Mouse (Mus musculus) liver, embryonic 12.5 days (tissue): ENCODE measurements around the gene Ankrd28. TPM values are rescaled to one million over a fixed set of nuclear protein-coding genes. Genes with fewer than 3 reads are reported as not detected.

Experiments used
- ATAC-seq: fragments of 200-750 bp; cut with Nextera tagmentation; 2 replicates; pipeline ENCODE4 v1.8.0; 2017; ENCODE audit warnings: moderate number of reproducible peaks, mild to moderate bottlenecking, moderate library complexity
- H3K27ac ChIP-seq: fragments of 300-500 bp; sonication (generic); 2 replicates; pipeline ENCODE4 v1.5.1; 2016; ENCODE audit warnings: mild to moderate bottlenecking
- H3K27me3 ChIP-seq: fragments of 300-500 bp; sonication (generic); replicated peaks from 2 replicates; pipeline ENCODE4 v1.6.1; 2016; ENCODE audit warnings: mild to moderate bottlenecking, moderate library complexity
- H3K36me3 ChIP-seq: fragments of 300-500 bp; sonication (generic); 2 replicates; pipeline ENCODE4 v1.6.1; 2016; ENCODE audit warnings: mild to moderate bottlenecking, moderate library complexity
- H3K4me1 ChIP-seq: fragments of 300-500 bp; sonication (generic); 2 replicates; pipeline ENCODE4 v1.6.1; 2016
- H3K4me2 ChIP-seq: fragments of 300-500 bp; sonication (generic); 2 replicates; pipeline ENCODE4 v1.6.1; 2016; ENCODE audit warnings: mild to moderate bottlenecking, moderate library complexity
- H3K4me3 ChIP-seq: fragments of 300-500 bp; sonication (generic); 2 replicates; pipeline ENCODE4 v1.5.1; 2016; ENCODE audit warnings: mild to moderate bottlenecking, moderate library complexity
- H3K9ac ChIP-seq: fragments of 300-500 bp; sonication (generic); 2 replicates; pipeline ENCODE4 v1.6.1; 2016; ENCODE audit warnings: mild to moderate bottlenecking, moderate library complexity
- H3K9me3 ChIP-seq: fragments of 300-500 bp; sonication (generic); replicated peaks from 2 replicates; pipeline ENCODE4 v1.6.1; 2016; ENCODE audit warnings: mild to moderate bottlenecking, moderate library complexity
- WGBS: fragments of 180-500 bp; shearing (Covaris S2); methylation state at CpG from one replicate; pipeline ENCODE4 v1.1.7; 2016; ENCODE audit not compliant: insufficient replicate concordance; 5-methylcytosine and 5-hydroxymethylcytosine counted together
- polyA plus RNA-seq: library from polyadenylated mRNA; unstranded; fragments of >200 nt; fragmentation: Nextera tagmentation; extraction: Ambion mirVana; gene quantifications from 2 replicates; pipeline ENCODE4 v1.2.1, GENCODE M21; 2016

Ankrd28 gene
- polyA plus RNA-seq, 1 experiment from 2014 or later = 6.2 TPM

DNA sequence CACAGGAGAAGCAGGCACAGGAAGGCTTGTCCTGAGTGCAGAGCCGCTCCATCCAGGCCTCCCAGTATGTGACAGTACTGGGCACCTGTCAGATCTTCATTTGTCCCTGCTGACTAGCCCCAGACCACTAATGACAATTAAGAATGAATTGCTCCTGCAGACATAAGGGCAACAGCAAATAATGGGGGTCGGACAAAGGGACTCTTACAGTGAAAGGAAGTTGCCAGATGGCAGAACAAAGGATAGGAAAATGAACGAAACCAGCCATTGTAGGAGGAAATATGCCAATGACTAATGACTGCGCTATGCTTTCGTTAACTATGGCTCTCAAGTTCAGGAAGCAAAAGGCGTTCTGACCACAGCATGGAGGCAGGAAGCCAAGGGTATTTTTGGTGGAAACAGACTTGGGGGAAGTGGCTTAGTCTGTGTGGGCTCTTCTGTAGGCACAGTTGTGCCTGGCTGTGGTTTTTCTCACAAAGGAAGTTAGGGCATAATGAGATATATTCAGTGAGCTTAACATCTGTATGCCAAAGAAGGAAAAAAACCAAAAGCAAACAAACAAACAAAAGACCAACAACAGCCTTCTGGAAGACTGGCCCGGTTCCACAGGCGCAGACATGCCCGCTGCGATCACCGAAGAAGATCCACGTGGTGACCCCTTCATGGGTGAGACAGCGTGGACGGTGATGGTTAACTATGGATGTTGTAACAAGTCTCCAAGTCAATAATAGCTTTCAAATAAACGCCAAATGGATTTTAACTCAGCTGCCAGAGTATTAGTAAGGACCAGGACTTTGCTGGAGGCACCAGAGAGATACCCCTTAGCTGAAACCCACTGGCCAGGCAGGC, 160.6 kb downstream of the Ankrd28 start:
- peaks cover 13% of the 10 kb centered on the region for H3K36me3 ChIP-seq
- ATAC-seq = no peak
- no peak overlapping the region for H3K4me3 ChIP-seq
- H3K9ac ChIP-seq = no peak overlapping the region
- peak overlapping the region; percentile 3; the same call in 1 of the 2 replicates for H3K4me2 ChIP-seq
- 40% methylated on average over 15 of the region's 15 CpGs for WGBS
- peaks cover 21% of the 10 kb centered on the region for H3K4me1 ChIP-seq
- H3K27me3 ChIP-seq = no peaks in the 10 kb centered on the region
- H3K27ac ChIP-seq = peak overlapping the region; percentile 59
- no peaks in the 10 kb centered on the region for H3K9me3 ChIP-seq

DNA sequence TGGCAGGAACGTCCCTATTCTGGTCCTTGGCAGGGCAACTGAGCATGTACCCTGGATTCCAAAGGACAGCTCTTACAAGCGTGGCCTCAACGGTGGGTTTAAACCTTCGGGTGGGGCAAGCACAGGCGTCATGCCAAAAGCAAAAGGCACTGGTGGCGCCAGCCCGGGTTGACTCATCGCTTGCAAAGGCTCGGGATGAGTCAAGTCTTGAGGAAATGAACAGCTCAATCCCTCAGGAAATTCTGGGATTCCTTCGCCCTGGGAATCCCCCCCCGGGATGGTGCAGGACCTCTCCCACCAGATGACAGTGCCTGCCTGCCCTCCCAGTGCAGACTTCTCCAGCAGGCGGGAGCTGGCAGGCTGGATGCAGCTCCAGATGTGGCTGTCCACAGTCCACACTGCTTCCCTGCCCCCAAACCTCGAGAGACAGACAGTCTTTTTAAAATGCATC, 161.3 kb downstream of the Ankrd28 start:
- Histone ChIP-seq H3K36me3 (peaks cover 13% of the 10 kb centered on the region), H3K4me1 (peaks cover 28% of the 10 kb centered on the region), H3K4me2 (peak overlapping the region; percentile 3; the same call in 1 of the 2 replicates), H3K4me3 (no peak overlapping the region), H3K27ac (peak overlapping the region; percentile 59), H3K9me3 (no peaks in the 10 kb centered on the region), H3K27me3 (no peaks in the 10 kb centered on the region), H3K9ac (no peak overlapping the region)
- 33% methylated on average over 13 of the region's 13 CpGs for WGBS
- no peak for ATAC-seq

DNA sequence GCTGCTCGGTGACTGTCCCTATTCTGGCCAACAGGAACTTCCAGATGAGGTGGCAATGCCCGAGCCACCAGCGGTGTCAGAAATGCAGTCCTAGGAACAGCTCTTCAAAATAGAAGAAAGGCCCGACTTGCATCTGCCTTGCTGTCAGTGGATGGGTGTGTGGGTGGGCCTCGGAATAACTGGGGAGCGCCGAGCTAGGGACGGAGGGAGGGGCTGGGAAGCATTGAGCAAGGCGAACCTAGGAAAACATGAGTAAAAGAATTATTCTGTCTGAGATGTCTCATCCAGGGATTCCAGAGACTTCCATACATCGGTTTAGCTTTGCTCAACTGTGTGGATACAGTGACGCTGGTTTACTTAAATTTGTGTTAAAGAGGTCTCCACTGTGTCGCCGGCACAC, 162.1 kb downstream of the Ankrd28 start:
- Histone ChIP-seq H3K27ac (no peak overlapping the region), H3K4me1 (peaks cover 36% of the 10 kb centered on the region), H3K9me3 (no peaks in the 10 kb centered on the region), H3K9ac (no peak overlapping the region), H3K36me3 (peaks cover 13% of the 10 kb centered on the region), H3K27me3 (no peaks in the 10 kb centered on the region), H3K4me3 (no peak overlapping the region), H3K4me2 (no peak overlapping the region)
- no peak for ATAC-seq
- 69% methylated on average over 13 of the region's 13 CpGs for WGBS

DNA sequence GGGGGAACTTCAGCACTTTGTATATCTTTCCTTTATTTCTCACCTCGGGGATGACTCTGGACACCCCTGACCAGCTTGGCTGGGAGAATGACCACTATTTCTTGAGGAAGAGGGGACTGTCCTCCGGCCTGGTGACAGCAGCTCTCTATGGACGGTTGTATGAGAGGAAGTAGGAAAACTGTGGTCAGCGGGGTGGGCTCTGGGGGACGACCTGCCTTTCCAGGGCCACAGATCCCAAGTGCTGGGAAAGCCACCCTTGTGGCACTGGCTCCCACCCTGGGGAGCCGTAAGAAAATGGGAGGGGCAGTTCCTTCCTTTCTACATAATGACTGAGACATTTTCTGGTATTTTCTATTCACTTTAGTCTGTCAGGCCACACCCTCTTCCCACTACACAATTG, 162.7 kb downstream of the Ankrd28 start:
- no peak overlapping the region for H3K9ac ChIP-seq
- no peak overlapping the region for H3K27ac ChIP-seq
- H3K9me3 ChIP-seq = no peaks in the 10 kb centered on the region
- ATAC-seq = no peak
- no peaks in the 10 kb centered on the region for H3K27me3 ChIP-seq
- 55% methylated on average over 6 of the region's 6 CpGs for WGBS
- H3K36me3 ChIP-seq = peaks cover 13% of the 10 kb centered on the region
- H3K4me3 ChIP-seq = no peak overlapping the region
- H3K4me1 ChIP-seq = peaks cover 41% of the 10 kb centered on the region
- no peak overlapping the region for H3K4me2 ChIP-seq

DNA sequence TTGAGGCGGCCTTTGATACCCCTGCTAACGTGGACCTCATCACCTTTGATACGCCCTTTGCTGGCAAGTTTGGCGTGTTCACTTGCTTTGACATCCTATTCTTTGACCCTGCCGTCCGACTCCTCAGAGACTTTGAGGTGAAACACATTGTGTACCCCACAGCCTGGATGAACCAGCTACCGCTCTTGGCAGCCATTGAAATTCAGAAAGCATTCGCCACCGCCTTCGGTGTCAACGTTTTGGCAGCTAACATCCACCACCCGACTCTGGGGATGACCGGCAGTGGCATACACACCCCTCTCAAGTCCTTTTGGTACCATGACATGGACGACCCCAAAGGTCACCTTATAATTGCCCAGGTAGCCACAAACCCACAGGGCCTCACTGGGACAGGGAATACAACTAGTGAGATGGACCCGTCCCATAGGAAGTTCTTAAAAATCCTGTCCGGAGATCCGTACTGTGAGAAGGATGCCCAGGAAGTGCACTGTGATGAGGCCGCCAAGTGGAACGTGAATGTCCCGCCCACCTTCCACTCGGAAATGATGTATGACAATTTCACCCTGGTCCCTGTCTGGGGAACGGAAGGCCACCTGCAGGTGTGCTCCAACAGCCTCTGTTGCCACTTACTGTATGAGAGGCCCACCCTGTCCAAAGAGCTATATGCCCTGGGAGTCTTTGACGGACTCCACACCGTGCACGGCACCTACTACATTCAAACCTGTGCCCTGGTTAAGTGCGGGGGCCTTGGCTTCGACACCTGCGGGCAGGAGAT, 163.3 kb downstream of the Ankrd28 start:
- ATAC-seq = no peak
- Histone ChIP-seq H3K4me3 (no peak overlapping the region), H3K27ac (no peak overlapping the region), H3K9ac (no peak overlapping the region), H3K36me3 (peaks cover 13% of the 10 kb centered on the region), H3K4me2 (no peak overlapping the region), H3K9me3 (no peaks in the 10 kb centered on the region), H3K4me1 (peaks cover 47% of the 10 kb centered on the region), H3K27me3 (0 out of 2 replicates have a peak, but pooled peaks cover under 1% of the 10 kb centered on the region)
- 91% methylated on average over 28 of the region's 28 CpGs for WGBS

DNA sequence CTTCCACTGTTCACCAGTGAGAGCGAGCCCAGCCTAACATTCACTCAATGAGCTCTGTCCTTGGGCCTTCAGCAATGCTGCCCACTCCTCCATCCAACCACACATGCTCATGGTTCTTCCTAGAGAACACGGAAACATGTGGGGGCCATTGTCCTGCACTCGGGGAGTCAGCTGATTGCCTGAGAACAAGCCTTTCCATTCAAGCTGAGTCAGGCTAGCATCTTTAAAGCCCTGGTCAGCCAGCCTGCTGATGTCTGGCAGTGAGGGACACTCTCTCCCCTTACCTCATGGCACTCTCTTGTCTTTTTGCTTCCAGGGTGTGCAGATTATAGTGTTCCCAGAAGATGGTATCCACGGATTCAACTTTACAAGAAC, 164.9 kb downstream of the Ankrd28 start:
- Histone ChIP-seq H3K4me1 (peaks cover 57% of the 10 kb centered on the region), H3K27me3 (0 out of 2 replicates have a peak, but pooled peaks cover 5% of the 10 kb centered on the region), H3K4me2 (no peak overlapping the region), H3K27ac (no peak overlapping the region), H3K36me3 (peaks cover 13% of the 10 kb centered on the region), H3K4me3 (no peak overlapping the region), H3K9me3 (no peaks in the 10 kb centered on the region), H3K9ac (no peak overlapping the region)
- 66% methylated on average over 4 of the region's 4 CpGs for whole genome bisulfite sequencing
- no peak for ATAC-seq

DNA sequence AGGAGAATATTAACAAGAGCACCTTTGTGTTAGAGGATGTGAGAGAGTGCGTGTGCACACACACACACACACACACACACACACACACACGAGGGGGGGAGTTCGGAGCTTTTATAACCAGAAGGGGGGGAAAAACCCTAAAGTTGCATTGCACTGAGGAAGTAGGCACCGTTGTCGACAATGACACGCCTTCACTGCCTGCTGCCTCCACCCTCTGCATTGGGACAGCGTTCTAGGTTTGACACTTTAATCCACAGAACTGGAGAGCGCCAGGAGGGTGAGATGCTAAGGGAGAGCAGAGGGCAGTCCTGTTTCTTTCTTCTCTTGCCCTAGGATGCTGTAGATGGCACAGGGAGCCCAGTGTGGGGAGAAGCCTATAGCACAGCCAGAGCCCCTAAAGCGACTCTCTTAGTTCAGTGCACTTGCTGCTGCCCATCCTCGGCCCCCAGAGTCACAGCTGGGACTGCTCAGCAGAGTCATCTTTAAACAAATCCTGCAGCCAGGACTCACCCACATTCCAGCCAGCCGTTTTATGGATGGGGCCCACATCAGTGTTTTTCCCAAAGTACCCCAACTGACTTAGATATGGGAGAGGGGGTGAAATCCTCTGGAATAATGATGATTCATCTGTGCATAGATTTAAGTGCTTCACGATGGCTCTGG, 165.4 kb downstream of the Ankrd28 start:
- Histone ChIP-seq H3K27ac (no peak overlapping the region), H3K4me2 (no peak overlapping the region)
- WGBS = 49% methylated on average over 12 of the region's 12 CpGs

DNA sequence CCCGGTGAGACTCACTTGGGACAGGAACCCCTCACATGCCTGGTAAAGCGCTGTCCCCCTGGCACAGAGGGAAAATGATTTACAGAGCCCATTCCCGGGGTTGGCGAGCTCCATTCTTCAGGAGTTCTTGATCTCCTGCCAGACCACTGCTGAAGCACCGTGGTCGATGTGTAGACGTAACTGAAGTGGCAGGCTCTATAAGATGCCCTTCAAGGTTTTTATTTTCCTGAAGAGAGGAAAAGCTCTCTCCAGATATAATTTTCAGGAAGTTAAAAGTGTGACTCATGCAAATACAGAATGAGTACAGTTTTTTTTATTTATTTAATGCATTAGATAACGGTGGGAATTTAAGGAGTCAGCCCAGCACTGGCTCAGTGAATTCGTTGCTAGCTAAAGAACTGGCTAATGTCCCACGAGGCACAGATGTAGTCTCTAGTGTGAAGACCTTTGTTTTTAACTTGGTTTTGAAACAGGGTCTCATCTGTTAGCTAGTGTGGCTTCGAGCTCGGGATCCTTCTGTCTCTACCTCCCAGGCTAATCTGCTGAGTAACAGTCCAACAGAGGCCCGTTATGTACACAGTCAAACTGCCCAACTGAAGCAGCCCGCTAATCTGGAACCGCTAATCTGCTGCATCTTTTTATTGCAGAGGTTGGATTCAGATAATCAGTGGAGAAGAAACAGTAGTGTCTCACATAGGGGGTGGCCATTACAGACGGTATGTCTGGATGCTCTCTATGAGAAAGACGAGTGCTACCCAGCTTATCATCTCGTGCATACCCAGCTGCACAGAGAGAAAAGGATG, 166.2 kb downstream of the Ankrd28 start:
- WGBS = 55% methylated on average over 18 of the region's 18 CpGs
- peaks cover 13% of the 10 kb centered on the region for H3K36me3 ChIP-seq
- H3K4me3 ChIP-seq = no peak overlapping the region
- H3K4me2 ChIP-seq = no peak overlapping the region
- ATAC-seq = no peak; the same call in 1 of the 2 replicates
- H3K27ac ChIP-seq = no peak overlapping the region
- H3K4me1 ChIP-seq = peaks cover 65% of the 10 kb centered on the region
- H3K9ac ChIP-seq = no peak overlapping the region
- 0 out of 2 replicates have a peak, but pooled peaks cover 5% of the 10 kb centered on the region for H3K27me3 ChIP-seq
- H3K9me3 ChIP-seq = no peaks in the 10 kb centered on the region

More for the DNA sequence above, 165.4 kb downstream of the Ankrd28 start:
- Histone ChIP-seq H3K9ac (no peak overlapping the region), H3K9me3 (no peaks in the 10 kb centered on the region), H3K4me1 (peaks cover 58% of the 10 kb centered on the region), H3K36me3 (peaks cover 13% of the 10 kb centered on the region), H3K4me3 (no peak overlapping the region), H3K27me3 (0 out of 2 replicates have a peak, but pooled peaks cover 5% of the 10 kb centered on the region)
- no peak for ATAC-seq

DNA sequence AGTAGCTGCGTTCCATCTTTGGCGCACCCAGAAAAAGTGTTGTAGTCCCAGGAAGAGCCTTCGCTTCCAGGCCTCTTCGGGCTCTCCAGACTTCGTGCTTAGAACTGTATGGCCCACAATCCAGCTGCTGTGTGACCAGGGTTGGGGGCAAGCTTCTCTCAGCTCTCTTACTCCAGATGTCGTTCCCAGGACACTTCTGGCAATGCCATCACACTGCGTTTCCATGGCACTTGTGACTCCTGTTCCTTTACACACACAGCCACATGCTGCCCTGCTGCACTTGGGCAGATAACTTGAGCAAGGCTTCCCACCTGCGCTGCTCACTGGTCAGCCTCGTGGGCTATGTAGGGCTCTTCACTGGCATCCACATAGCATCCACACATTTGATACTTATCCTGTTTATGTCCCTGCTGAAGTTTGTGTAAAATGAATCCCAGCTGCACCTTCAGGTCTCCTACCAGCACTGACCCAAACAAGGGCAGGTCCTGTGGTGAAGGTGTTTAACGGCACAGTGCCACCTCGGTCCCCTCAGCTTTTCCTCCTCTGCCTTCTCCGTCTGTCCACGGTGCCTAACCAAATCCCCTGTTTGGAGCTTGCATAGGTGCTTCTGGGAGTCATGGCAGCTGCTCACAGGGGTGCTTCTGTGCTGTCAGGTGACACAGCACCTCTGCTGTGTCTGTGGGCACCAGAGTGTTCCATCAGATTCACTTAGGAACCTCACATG, 166.9 kb downstream of the Ankrd28 start:
- no peak overlapping the region for H3K27ac ChIP-seq
- no peak overlapping the region for H3K4me3 ChIP-seq
- no peak for ATAC-seq
- H3K36me3 ChIP-seq = peaks cover 13% of the 10 kb centered on the region
- WGBS = 75% methylated on average over 13 of the region's 13 CpGs
- no peak overlapping the region for H3K4me2 ChIP-seq
- peaks cover 60% of the 10 kb centered on the region for H3K4me1 ChIP-seq
- H3K9ac ChIP-seq = no peak overlapping the region
- H3K9me3 ChIP-seq = no peaks in the 10 kb centered on the region
- 0 out of 2 replicates have a peak, but pooled peaks cover 5% of the 10 kb centered on the region for H3K27me3 ChIP-seq

DNA sequence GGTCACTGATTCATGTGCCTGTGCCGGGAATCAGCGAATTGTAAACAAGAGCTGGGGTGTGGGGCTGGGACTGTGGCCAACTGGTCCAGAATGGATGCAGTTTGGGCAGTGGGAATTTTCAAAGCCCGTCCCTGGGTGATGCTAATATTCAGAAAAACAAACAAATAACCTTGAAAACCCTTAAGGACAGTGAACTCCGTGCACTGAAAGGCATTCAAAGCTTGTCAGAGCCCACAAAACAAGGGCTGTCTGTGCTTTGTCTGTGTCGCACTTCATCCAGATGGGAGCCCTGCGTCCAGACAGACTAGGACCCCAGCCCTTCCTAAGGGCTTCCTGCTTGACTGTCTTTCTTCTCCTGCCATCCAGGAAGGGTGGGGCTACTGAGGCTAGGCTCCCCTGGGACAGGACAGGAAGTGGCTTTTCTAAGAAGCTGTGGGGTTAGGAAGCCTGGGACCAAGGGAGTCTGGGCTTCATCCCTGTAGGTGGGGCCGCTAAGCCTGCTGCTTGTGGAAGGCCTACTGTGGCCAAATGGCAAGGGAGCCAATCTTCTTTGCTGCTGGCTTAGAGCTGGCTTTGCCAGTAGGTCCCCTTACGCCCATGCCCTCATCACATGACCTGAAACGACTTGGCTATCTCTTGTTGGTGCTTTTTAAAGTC, 167.8 kb downstream of the Ankrd28 start:
- H3K9me3 ChIP-seq = no peaks in the 10 kb centered on the region
- 0 out of 2 replicates have a peak overlapping the region, but pooled peaks have one; percentile 47 for H3K9ac ChIP-seq
- H3K4me2 ChIP-seq = peak overlapping the region; percentile 71
- H3K27ac ChIP-seq = peak overlapping the region; percentile 67
- ATAC-seq = no peak
- 0 out of 2 replicates have a peak, but pooled peaks cover 5% of the 10 kb centered on the region for H3K27me3 ChIP-seq
- peaks cover 13% of the 10 kb centered on the region for H3K36me3 ChIP-seq
- peaks cover 55% of the 10 kb centered on the region for H3K4me1 ChIP-seq
- H3K4me3 ChIP-seq = peak overlapping the region; percentile 51; the same call in 1 of the 2 replicates
- WGBS = 39% methylated on average over 9 of the region's 9 CpGs
